Mouse (Mus musculus): ENCODE results near the gene Cop1. TPM values are rescaled to one million over a fixed set of nuclear protein-coding genes. Genes with fewer than 3 reads are reported as not detected.

The Cop1 gene
- polyA plus RNA-seq, 1 experiment from 2014 or later = 32.8 TPM

GRCm38 (mm10) chr1:159313625-159314024 lies 81.5 kb downstream of the Cop1 start:
- TF ChIP-seq CTCF (IDR thresholded peaks at IDR 0.05; ENCODE audit: low read depth) (no peak), EP300 (IDR thresholded peaks at IDR 0.05; ENCODE audit: low read depth) (no peak)
- H3K27me3 ChIP-seq (ENCODE audit: insufficient read depth, low read length) = no peaks in the 10 kb centered on the region
- H3K4me1 ChIP-seq (ENCODE audit: insufficient read depth) = no peaks in the 10 kb centered on the region
- DNase-seq (no peak), ATAC-seq (no peak)
- H3K27ac ChIP-seq (ENCODE audit: low read depth) = no peak overlapping the region
- no peaks in the 10 kb centered on the region for H3K9me3 ChIP-seq (ENCODE audit: low read length)
- no peak overlapping the region for H3K9ac ChIP-seq (replicated peaks)
- H3K36me3 ChIP-seq (replicated peaks; ENCODE audit: insufficient read depth, low read length) = peaks cover 22% of the 10 kb centered on the region
- no peak overlapping the region for H3K4me3 ChIP-seq (ENCODE audit: low read depth, low read length)
- no peak overlapping the region for H3K4me2 ChIP-seq (ENCODE audit: low read depth, low read length)
- WGBS (ENCODE audit: insufficient replicate concordance) = 64% methylated on average over 2 of the region's 2 CpGs

- Histone ChIP-seq H3K4me3 (ENCODE audit: low read depth, low read length) (no peak overlapping the region), H3K4me1 (ENCODE audit: insufficient read depth) (no peaks in the 10 kb centered on the region), H3K9ac (replicated peaks) (no peak overlapping the region), H3K36me3 (replicated peaks; ENCODE audit: insufficient read depth, low read length) (peaks cover 28% of the 10 kb centered on the region), H3K27ac (ENCODE audit: low read depth) (no peak overlapping the region), H3K9me3 (ENCODE audit: low read length) (no peaks in the 10 kb centered on the region), H3K4me2 (ENCODE audit: low read depth, low read length) (no peak overlapping the region), H3K27me3 (ENCODE audit: insufficient read depth, low read length) (no peaks in the 10 kb centered on the region)
- no peak for DNase-seq
- 89% methylated on average over 1 of the region's 1 CpGs for WGBS (ENCODE audit: insufficient replicate concordance)
- ATAC-seq = no peak
- TF ChIP-seq CTCF (IDR thresholded peaks at IDR 0.05; ENCODE audit: low read depth) (0 out of 2 replicates have a peak, but pooled peaks have one; percentile 17), EP300 (IDR thresholded peaks at IDR 0.05; ENCODE audit: low read depth) (no peak)
These were observed 90.5 kb downstream of the Cop1 start for GRCm38 (mm10) chr1:159322586-159322985.

GRCm38 (mm10) chr1:159331008-159331407 lies 98.9 kb downstream of the Cop1 start:
- WGBS (ENCODE audit: insufficient replicate concordance) = 84% methylated on average over 4 of the region's 4 CpGs
- TF ChIP-seq EP300 (IDR thresholded peaks at IDR 0.05; ENCODE audit: low read depth) = no peak
- TF ChIP-seq CTCF (IDR thresholded peaks at IDR 0.05; ENCODE audit: low read depth) = no peak

GRCm38 (mm10) chr1:159334157-159334556 lies 102.0 kb downstream of the Cop1 start:
- peaks cover 40% of the 10 kb centered on the region for H3K36me3 ChIP-seq (replicated peaks; ENCODE audit: insufficient read depth, low read length)
- no peak for ATAC-seq
- no peaks in the 10 kb centered on the region; the same call in 1 of the 2 replicates for H3K9me3 ChIP-seq (ENCODE audit: low read length)
- H3K27me3 ChIP-seq (ENCODE audit: insufficient read depth, low read length) = no peaks in the 10 kb centered on the region
- WGBS (ENCODE audit: insufficient replicate concordance) = 77% methylated on average over 4 of the region's 4 CpGs
- H3K27ac ChIP-seq (ENCODE audit: low read depth) = no peak overlapping the region
- DNase-seq = no peak
- no peak overlapping the region for H3K9ac ChIP-seq (replicated peaks)
- no peak overlapping the region for H3K4me2 ChIP-seq (ENCODE audit: low read depth, low read length)
- no peak overlapping the region for H3K4me3 ChIP-seq (ENCODE audit: low read depth, low read length)
- TF ChIP-seq CTCF (IDR thresholded peaks at IDR 0.05; ENCODE audit: low read depth) = no peak
- no peak for TF ChIP-seq EP300 (IDR thresholded peaks at IDR 0.05; ENCODE audit: low read depth)
- no peaks in the 10 kb centered on the region for H3K4me1 ChIP-seq (ENCODE audit: insufficient read depth)

More at GRCm38 (mm10) chr1:159331008-159331407, 98.9 kb downstream of the Cop1 start:
- Histone ChIP-seq H3K9me3 (ENCODE audit: low read length) (no peaks in the 10 kb centered on the region), H3K27ac (ENCODE audit: low read depth) (no peak overlapping the region), H3K4me1 (ENCODE audit: insufficient read depth) (no peaks in the 10 kb centered on the region), H3K4me2 (ENCODE audit: low read depth, low read length) (no peak overlapping the region), H3K4me3 (ENCODE audit: low read depth, low read length) (no peak overlapping the region), H3K9ac (replicated peaks) (no peak overlapping the region), H3K27me3 (ENCODE audit: insufficient read depth, low read length) (no peaks in the 10 kb centered on the region), H3K36me3 (replicated peaks; ENCODE audit: insufficient read depth, low read length) (peaks cover 34% of the 10 kb centered on the region)
- ATAC-seq (no peak), DNase-seq (no peak)

DNA sequence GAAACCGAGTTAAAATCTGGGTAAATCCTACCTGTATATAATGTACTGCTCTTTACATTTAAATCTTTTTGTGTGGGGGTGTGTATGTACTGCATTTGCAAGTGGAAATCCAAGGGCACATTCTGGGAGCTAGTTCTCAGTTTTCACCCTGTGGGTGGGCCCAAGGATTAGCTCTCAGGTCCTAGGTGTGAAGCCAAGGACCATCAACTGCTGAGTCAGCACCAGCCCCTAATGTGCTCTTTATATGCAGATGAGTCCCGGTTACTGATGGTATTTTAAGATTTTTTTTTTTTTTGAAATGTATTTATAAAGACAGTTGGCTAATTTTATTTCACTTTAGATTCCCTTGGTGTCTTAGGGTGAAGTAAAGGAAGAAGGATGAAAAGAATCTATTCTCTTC lies 110.2 kb downstream of the Cop1 start:
- WGBS (ENCODE audit: insufficient replicate concordance) = 78% methylated on average over 2 of the region's 2 CpGs
- Histone ChIP-seq H3K4me2 (ENCODE audit: low read depth, low read length) (no peak overlapping the region), H3K27ac (ENCODE audit: low read depth) (no peak overlapping the region), H3K36me3 (replicated peaks; ENCODE audit: insufficient read depth, low read length) (peaks cover 41% of the 10 kb centered on the region), H3K27me3 (ENCODE audit: insufficient read depth, low read length) (no peaks in the 10 kb centered on the region), H3K4me1 (ENCODE audit: insufficient read depth) (no peaks in the 10 kb centered on the region), H3K9ac (replicated peaks) (no peak overlapping the region), H3K9me3 (ENCODE audit: low read length) (no peaks in the 10 kb centered on the region; the same call in 1 of the 2 replicates), H3K4me3 (ENCODE audit: low read depth, low read length) (no peak overlapping the region)
- no peak for DNase-seq
- no peak for ATAC-seq
- TF ChIP-seq CTCF (IDR thresholded peaks at IDR 0.05; ENCODE audit: low read depth) = no peak
- TF ChIP-seq EP300 (IDR thresholded peaks at IDR 0.05; ENCODE audit: low read depth) = no peak

DNA sequence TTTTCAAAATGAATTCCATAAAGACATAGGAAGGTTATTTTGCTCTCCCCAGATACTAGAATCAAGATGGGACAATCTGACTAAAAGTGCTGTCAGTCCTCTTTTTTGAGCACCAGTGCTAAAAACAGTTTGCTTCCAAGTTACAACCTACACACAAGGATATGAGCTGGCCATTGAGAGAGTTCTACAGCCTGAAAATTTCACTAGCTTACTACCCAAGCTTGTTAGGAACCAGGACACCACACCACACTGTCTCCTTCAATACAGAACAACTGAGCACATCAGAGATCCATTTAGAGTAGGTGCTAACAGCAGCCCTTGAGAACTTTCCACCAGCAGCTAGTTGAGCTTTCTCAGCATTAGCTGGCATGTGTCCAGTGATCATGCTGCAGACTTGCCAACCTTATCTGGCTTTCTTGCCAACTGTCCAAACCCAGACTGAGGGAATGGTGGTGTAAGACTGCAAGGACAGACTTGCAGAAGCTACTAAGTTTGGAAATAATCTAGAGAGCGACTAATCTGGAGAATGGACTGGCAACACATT lies 123.0 kb downstream of the Cop1 start:
- Histone ChIP-seq H3K27ac (ENCODE audit: low read depth) (no peak overlapping the region), H3K4me1 (ENCODE audit: insufficient read depth) (no peaks in the 10 kb centered on the region), H3K4me3 (ENCODE audit: low read depth, low read length) (no peak overlapping the region), H3K4me2 (ENCODE audit: low read depth, low read length) (no peak overlapping the region), H3K9ac (replicated peaks) (no peak overlapping the region), H3K36me3 (replicated peaks; ENCODE audit: insufficient read depth, low read length) (peaks cover 14% of the 10 kb centered on the region), H3K9me3 (ENCODE audit: low read length) (no peaks in the 10 kb centered on the region), H3K27me3 (ENCODE audit: insufficient read depth, low read length) (no peaks in the 10 kb centered on the region)
- TF ChIP-seq EP300 (IDR thresholded peaks at IDR 0.05; ENCODE audit: low read depth) = no peak
- no peak for TF ChIP-seq CTCF (IDR thresholded peaks at IDR 0.05; ENCODE audit: low read depth)
- DNase-seq (no peak), ATAC-seq (no peak)
- 90% methylated on average over 1 of the region's 1 CpGs for WGBS (ENCODE audit: insufficient replicate concordance)

Data from liver, postnatal 0 days (tissue).